Mouse (Mus musculus) T-helper 2 cell (primary cell): ENCODE results near the gene Mrpl39.

ENCODE experiments used
- in situ Hi-C: fragments of 300-600 bp; cut with MboI, MseI; formaldehyde crosslinking; loops from one replicate; pipeline ENCODE4 v1.15.1; 2025; ENCODE audit warnings: high pct_unique_total_duplicates

Gene Mrpl39

GRCm38 (mm10) chr16:84735166-84736105 lies at the start of gene Mrpl39:
Gene Mrpl39, minus strand, starts transcription at chr16:84735742.
- in situ Hi-C loops = loop anchor here (5.0 kb wide), 1 partner anchor 102 kb away; the partner anchor contains the start of gene Atp5j

GRCm38 (mm10) chr16:84784966-84785365 lies 49.4 kb upstream of the Mrpl39 start:
- in situ Hi-C loops = no loop called here

- in situ Hi-C loops = no loop called here
Measured at GRCm38 (mm10) chr16:84783279-84783678, 47.7 kb upstream of the Mrpl39 start.

GRCm38 (mm10) chr16:84779718-84780117 lies 44.2 kb upstream of the Mrpl39 start:
- in situ Hi-C loops = no loop called here

- in situ Hi-C loops = no loop called here
Measured at GRCm38 (mm10) chr16:84778861-84779630, 43.5 kb upstream of the Mrpl39 start.

DNA sequence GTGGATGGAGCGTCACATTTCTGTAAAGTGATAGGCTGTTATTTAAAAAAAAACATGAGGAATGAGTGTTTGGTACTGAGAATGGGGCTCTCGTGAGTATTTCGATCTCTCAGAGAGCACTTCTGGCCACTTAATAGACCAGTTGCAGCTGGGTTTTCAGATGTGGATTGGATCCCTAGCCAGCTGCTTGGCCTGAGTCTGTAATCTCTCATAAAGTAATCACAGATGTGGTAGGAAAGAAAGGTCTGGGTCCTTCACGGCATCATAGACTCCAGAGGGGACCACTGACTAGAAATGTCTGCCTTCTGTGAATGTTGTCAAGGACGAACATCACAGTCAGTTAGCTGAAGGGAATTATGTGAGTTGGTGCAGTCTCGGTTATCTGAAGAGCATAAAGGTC lies 42.9 kb upstream of the Mrpl39 start:
- in situ Hi-C loops = no loop called here

- in situ Hi-C loops = no loop called here
Measured at GRCm38 (mm10) chr16:84776089-84776784, 40.7 kb upstream of the Mrpl39 start.

GRCm38 (mm10) chr16:84775356-84775755 lies 39.8 kb upstream of the Mrpl39 start:
- in situ Hi-C loops = no loop called here

DNA sequence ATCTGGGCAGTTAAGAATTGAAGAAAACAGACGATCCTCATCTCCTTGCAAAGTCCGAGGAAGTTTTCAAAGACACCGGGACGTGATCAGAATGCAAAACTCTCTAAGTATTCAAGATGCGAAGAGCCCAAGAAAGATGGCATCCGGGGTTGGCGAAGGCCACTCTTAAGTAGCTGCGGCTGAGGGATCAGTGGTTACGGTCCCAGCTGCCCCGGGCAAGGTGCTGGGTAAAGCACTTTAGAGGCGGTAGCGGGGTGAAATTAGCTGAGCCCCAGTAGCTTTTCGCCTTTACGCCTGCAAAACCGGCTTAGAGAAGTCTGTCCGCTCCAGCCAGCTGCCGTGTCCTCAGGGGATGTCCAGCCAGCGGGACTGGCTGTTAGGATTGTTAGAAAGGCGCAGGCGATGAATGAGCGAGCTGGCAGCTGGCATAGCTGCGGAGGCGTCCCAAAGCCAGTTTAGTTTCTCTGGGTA lies 39.3 kb upstream of the Mrpl39 start:
- in situ Hi-C loops = no loop called here

DNA sequence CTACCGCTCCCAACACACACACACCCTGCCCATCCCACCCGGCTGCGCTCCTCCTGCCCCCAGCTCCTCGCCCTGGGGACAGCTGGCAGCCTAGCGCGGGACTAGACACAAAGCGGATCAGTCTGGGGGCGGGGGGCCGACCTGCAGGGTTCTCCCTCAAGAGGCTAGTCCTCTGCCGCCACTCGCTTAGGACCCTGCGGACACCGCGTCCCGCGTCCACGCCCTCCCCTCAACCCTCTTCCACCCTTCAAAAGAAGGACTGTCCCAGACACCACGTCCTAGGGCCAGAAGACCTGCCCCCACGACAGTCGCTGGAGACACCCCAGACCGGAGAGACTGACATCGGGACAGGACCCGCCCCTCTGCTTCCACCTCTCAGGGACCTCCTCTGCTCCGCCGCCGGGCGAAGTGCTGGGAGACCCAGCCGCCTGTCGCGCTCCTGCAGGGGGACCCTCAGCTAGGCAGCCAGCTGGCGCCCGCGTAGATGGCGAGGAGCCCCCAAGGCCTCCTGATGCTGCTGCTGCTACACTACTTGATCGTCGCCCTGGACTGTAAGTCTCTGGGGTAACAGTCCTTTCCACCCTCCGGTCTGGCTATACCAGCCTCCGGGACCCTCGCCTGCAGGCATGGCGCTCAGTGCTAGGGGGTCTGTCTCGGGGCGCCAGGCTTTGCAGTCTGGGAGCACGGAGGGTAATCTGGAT lies 38.6 kb upstream of the Mrpl39 start, which contains the start of gene Jam2:
Gene Jam2, plus strand, starts transcription at position 121 of the 701 bp plus-strand sequence.
- in situ Hi-C loops = no loop called here

DNA sequence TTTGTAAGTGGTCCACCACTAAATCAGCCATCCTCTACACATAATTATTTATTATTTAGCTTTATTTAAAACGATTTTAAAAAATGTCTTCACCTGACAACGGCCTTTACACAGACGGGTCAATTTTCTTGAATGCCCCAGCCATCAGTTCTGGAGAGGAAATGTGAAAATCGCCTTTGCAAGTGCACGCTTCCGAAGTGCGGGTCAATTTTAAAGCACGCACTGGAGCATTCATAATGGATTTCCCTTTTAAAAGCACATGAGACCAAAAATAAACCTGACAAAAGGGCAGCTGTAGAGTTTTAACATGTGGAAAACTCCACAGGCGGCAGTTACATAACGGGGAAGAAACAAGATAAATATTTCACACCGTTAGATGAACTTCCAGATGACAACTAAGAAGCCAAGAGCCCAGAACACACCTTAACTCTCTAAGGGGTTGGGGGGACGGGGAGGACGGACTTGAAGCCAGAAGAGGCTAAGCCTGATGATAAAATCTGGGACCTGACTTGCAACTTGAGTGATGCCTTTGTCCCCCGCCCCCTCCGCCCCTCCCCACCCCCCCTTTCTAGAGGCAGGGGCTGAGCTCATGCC lies 37.8 kb upstream of the Mrpl39 start:
- in situ Hi-C loops = no loop called here

- in situ Hi-C loops = no loop called here
Measured at GRCm38 (mm10) chr16:84772496-84773267, 37.1 kb upstream of the Mrpl39 start.

- in situ Hi-C loops = no loop called here
Measured at GRCm38 (mm10) chr16:84771461-84771860, 35.9 kb upstream of the Mrpl39 start.

DNA sequence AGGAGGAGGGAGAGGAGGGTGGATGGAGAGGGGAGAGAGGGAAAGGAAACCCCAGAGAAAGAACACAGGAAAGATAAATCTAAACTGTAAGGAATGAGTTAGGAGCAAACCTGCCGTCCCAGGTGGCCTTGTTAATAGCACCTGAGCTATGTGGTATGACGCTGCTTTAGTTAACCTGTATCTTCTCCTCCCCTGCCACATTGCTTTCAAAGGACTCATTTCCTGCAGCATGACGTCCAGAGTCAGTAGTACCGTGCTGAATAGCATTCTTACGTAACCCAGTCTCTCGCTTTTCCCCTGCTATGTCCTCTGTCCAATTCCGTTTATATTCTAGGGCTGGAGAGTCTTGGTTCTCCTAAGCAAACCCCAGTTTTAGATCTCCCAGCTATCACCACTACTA lies 35.3 kb upstream of the Mrpl39 start:
- in situ Hi-C loops = no loop called here

- in situ Hi-C loops = loop anchor here (10.0 kb wide), 1 partner anchor 1145 kb away; no protein-coding TSS in a partner anchor
Measured at GRCm38 (mm10) chr16:84769619-84770464, 34.3 kb upstream of the Mrpl39 start.

- in situ Hi-C loops = loop anchor here (10.0 kb wide), 1 partner anchor 1146 kb away; no protein-coding TSS in a partner anchor
Measured at GRCm38 (mm10) chr16:84769182-84769581, 33.6 kb upstream of the Mrpl39 start.

DNA sequence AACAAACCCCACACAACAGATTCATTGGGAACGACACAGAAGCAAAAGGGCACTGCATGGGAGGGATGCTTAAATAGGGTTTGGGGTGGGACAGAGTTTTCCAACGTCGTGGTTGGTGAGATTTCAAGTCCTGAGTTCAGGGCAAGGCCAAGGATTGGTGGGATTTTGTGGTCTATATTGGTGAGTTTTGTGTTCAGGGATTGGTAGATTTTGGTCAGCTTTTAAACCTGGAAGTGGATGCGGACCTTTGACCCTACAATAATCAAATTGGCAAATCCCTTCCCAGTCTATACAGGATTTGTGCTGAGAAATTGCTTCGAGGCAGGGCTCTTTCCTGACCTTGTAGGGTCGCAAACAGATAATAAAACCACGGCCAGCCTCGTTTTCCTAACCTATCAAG lies 32.4 kb upstream of the Mrpl39 start:
- in situ Hi-C loops = loop anchor here (10.0 kb wide), 1 partner anchor 1147 kb away; no protein-coding TSS in a partner anchor

- in situ Hi-C loops = no loop called here
Measured at GRCm38 (mm10) chr16:84745721-84746306, 10.3 kb upstream of the Mrpl39 start.
